Mouse (Mus musculus): ENCODE results near the gene Sh3bp5.
A peak's percentile ranks its signal among the peaks of the same experiment; 100 is the strongest.
"Not testable (repeated sequence)": the region's sequence is repeated elsewhere in the genome, so short reads cannot be mapped to it uniquely, and the experiment has no call there.

Sh3bp5 gene

GRCm38 (mm10) chr14:31435930-31436693 is at the start of gene Sh3bp5:
TSS of gene Sh3bp5 (minus strand) at chr14:31436078.
- peak; percentile 93 for DNase-seq

- no peak for DNase-seq
Measured at GRCm38 (mm10) chr14:31482417-31482816, 46.5 kb upstream of the Sh3bp5 start.

GRCm38 (mm10) chr14:31473297-31473696 is 37.4 kb upstream of the Sh3bp5 start:
- DNase-seq, result no peak

- DNase-seq, result peak; percentile 78
Measured at GRCm38 (mm10) chr14:31472451-31473061, 36.7 kb upstream of the Sh3bp5 start.

GRCm38 (mm10) chr14:31469711-31470110 is 33.8 kb upstream of the Sh3bp5 start:
- DNase-seq, result no peak

GRCm38 (mm10) chr14:31464176-31464575 is 28.3 kb upstream of the Sh3bp5 start:
- DNase-seq, result peak; percentile 23

GRCm38 (mm10) chr14:31462886-31463285 is 27.0 kb upstream of the Sh3bp5 start:
- DNase-seq, result peak; percentile 20

- not testable (repeated sequence) for DNase-seq
Measured at GRCm38 (mm10) chr14:31462226-31462625, 26.3 kb upstream of the Sh3bp5 start.

- no peak for DNase-seq
Measured at GRCm38 (mm10) chr14:31458006-31458405, 22.1 kb upstream of the Sh3bp5 start.

GRCm38 (mm10) chr14:31456064-31456721 is 20.3 kb upstream of the Sh3bp5 start:
- no peak for DNase-seq

- no peak for DNase-seq
Measured at GRCm38 (mm10) chr14:31454849-31455566, 19.1 kb upstream of the Sh3bp5 start.

- not testable (repeated sequence) for DNase-seq
Measured at GRCm38 (mm10) chr14:31453946-31454345, 18.1 kb upstream of the Sh3bp5 start.

- no peak for DNase-seq
Measured at GRCm38 (mm10) chr14:31448994-31449393, 13.1 kb upstream of the Sh3bp5 start.

GRCm38 (mm10) chr14:31443616-31444015 is 7.7 kb upstream of the Sh3bp5 start:
- DNase-seq, result no peak

- no peak for DNase-seq
Measured at GRCm38 (mm10) chr14:31440725-31441124, 4.8 kb upstream of the Sh3bp5 start.

- DNase-seq, result no peak
Measured at GRCm38 (mm10) chr14:31440230-31440629, 4.4 kb upstream of the Sh3bp5 start.

- no peak for DNase-seq
Measured at GRCm38 (mm10) chr14:31439279-31439678, 3.4 kb upstream of the Sh3bp5 start.

GRCm38 (mm10) chr14:31437826-31438529 is 2.1 kb upstream of the Sh3bp5 start:
- DNase-seq, result no peak

GRCm38 (mm10) chr14:31435018-31435915 is 611 bp downstream of the Sh3bp5 start:
- no peak for DNase-seq

GRCm38 (mm10) chr14:31434426-31434825 is 1.5 kb downstream of the Sh3bp5 start:
- DNase-seq, result no peak

GRCm38 (mm10) chr14:31433851-31434360 is 2.0 kb downstream of the Sh3bp5 start:
- DNase-seq, result no peak
